Mouse (Mus musculus): ENCODE results near the gene Gm14137. TPM values are rescaled to one million over a fixed set of nuclear protein-coding genes. Genes with fewer than 3 reads are reported as not detected.

Gene Gm14137
- total RNA-seq, 1 experiment from 2014 or later = 0.30 TPM

Other genes starting within 250 kb of the Gm14137 start
- 12.6 and 19.1 TPM in 2 replicates for gene Chst14, start 248.0 kb upstream of the Gm14137 start, total RNA-seq (2021)
- 16.3 and 19.0 TPM in 2 replicates for gene Ccdc32, start 145.1 kb upstream of the Gm14137 start, total RNA-seq (2021)
- 5.6 and 5.8 TPM in 2 replicates for gene Rpusd2, start 139.7 kb upstream of the Gm14137 start, total RNA-seq (2021)
- 3.8 TPM in 2 replicates for gene Knl1, start 127.4 kb upstream of the Gm14137 start, total RNA-seq (2021)
- 5.0 and 8.6 TPM in 2 replicates for gene Rad51, start 61.7 kb upstream of the Gm14137 start, total RNA-seq (2021)
- gene Rmdn3, start 17.5 kb upstream of the Gm14137 start, total RNA-seq (2021) = 53.1 and 54.4 TPM in 2 replicates
- 11.0 and 14.9 TPM in 2 replicates for gene Gchfr, start 6.7 kb upstream of the Gm14137 start, total RNA-seq (2021)
- 42.3 and 45.0 TPM in 2 replicates for gene Zfyve19, start 34.1 kb downstream of the Gm14137 start, total RNA-seq (2021)
- 18.0 and 18.4 TPM in 2 replicates for gene Dnajc17, start 34.3 kb downstream of the Gm14137 start, total RNA-seq (2021)
- gene Ppp1r14d, start 55.4 kb downstream of the Gm14137 start, total RNA-seq (2021) = not detected in 2 replicates
- gene Spint1, start 62.9 kb downstream of the Gm14137 start, total RNA-seq (2021) = 4.0 and 4.6 TPM in 2 replicates
- gene Rhov, start 96.8 kb downstream of the Gm14137 start, total RNA-seq (2021) = 0.49 TPM in 1 of 2 replicates, not detected in the other
- gene Vps18, start 114.2 kb downstream of the Gm14137 start, total RNA-seq (2021) = 18.5 and 21.1 TPM in 2 replicates
- gene Dll4, start 151.3 kb downstream of the Gm14137 start, total RNA-seq (2021) = 8.0 and 12.9 TPM in 2 replicates
- 5.0 and 10.2 TPM in 2 replicates for gene Chac1, start 176.7 kb downstream of the Gm14137 start, total RNA-seq (2021)